In genomic region chr1:168287843-168288591, GRCm38 (mm10) we compare ENCODE assay signal across 8 mouse cellular contexts.
DNase-seq lines count a peak whose midpoint lies in the region; ATAC-seq and TF ChIP-seq lines count a peak whose summit lies in the region.

No protein-coding gene starts in this region.

- peaks cover 29% of the 10 kb centered on the region for H3K4me1 ChIP-seq in kidney, adult 2 months (ENCODE audit: control insufficient read depth, insufficient read depth, low read length)
- peaks cover 14% of the 10 kb centered on the region for H3K4me1 ChIP-seq in embryonic facial prominence, embryonic 11.5 days (ENCODE audit: control insufficient read depth, insufficient read depth, low read length)
- H3K4me1 ChIP-seq in heart, adult 2 months (ENCODE audit: control insufficient read depth, insufficient read depth, low read length): peaks cover 29% of the 10 kb centered on the region
- H3K4me1 ChIP-seq in intestine, embryonic 16.5 days (ENCODE audit: control insufficient read depth, insufficient read depth, low read length): peaks cover 32% of the 10 kb centered on the region
- H3K4me1 ChIP-seq in liver, embryonic 15.5 days (replicated peaks): peaks cover 82% of the 10 kb centered on the region
- peaks cover 70% of the 10 kb centered on the region for H3K4me1 ChIP-seq in neural tube, embryonic 11.5 days (ENCODE audit: control insufficient read depth, insufficient read depth, low read length)

- WGBS in kidney, adult 2 months: 55% methylated on average over 23 of the region's 23 CpGs
- WGBS in embryonic facial prominence, embryonic 11.5 days: 42% methylated on average over 23 of the region's 23 CpGs
- 7% methylated on average over 23 of the region's 23 CpGs for WGBS in heart, adult 2 months
- 29% methylated on average over 23 of the region's 23 CpGs for WGBS in intestine, embryonic 16.5 days
- 9% methylated on average over 23 of the region's 23 CpGs for WGBS in liver, embryonic 15.5 days (ENCODE audit: insufficient replicate concordance)
- WGBS in neural tube, embryonic 11.5 days: 46% methylated on average over 23 of the region's 23 CpGs

- ATAC-seq in embryonic facial prominence, embryonic 11.5 days (replicated peaks; ENCODE audit: insufficient number of reproducible peaks, low FRiP score, low TSS enrichment, low read depth): peak; percentile 11; the same call in 1 of the 2 replicates
- peak; percentile 81 for ATAC-seq in intestine, embryonic 16.5 days
- peak; percentile 95 for ATAC-seq in liver, embryonic 15.5 days (ENCODE audit: insufficient read depth)
- ATAC-seq in neural tube, embryonic 11.5 days (ENCODE audit: insufficient read depth, low FRiP score, low TSS enrichment): peak; percentile 46

- TF ChIP-seq CTCF in kidney, adult 2 months (conservative IDR thresholded peaks at IDR 0.05; ENCODE audit: insufficient read depth, insufficient read length, low read depth, low read length): no peak
- TF ChIP-seq CTCF in heart, adult 2 months (IDR thresholded peaks at IDR 0.05): no peak

- peak overlapping the region; percentile 4 for H3K9ac ChIP-seq in embryonic facial prominence, embryonic 11.5 days (replicated peaks; ENCODE audit: low read length)
- H3K9ac ChIP-seq in heart, adult 2 months (ENCODE audit: low read depth, low read length): peak overlapping the region; percentile 31
- no peak overlapping the region for H3K9ac ChIP-seq in intestine, embryonic 16.5 days (ENCODE audit: low read depth, low read length)
- peak overlapping the region; percentile 67 for H3K9ac ChIP-seq in liver, embryonic 15.5 days
- peak overlapping the region; percentile 41 for H3K9ac ChIP-seq in neural tube, embryonic 11.5 days (ENCODE audit: low read length)

- TF ChIP-seq EP300 in heart, adult 2 months (IDR thresholded peaks at IDR 0.05; ENCODE audit: insufficient read depth, low read depth, low read length): peak; percentile 66; the same call in 1 of the 2 replicates

- H3K27ac ChIP-seq in kidney, adult 2 months (ENCODE audit: insufficient read depth, low read depth, low read length): no peak overlapping the region
- H3K27ac ChIP-seq in embryonic facial prominence, embryonic 11.5 days (replicated peaks; ENCODE audit: low read depth, low read length): peak overlapping the region; percentile 48; the same call in 1 of the 2 replicates
- peak overlapping the region; percentile 74 for H3K27ac ChIP-seq in heart, adult 2 months
- peak overlapping the region; percentile 46 for H3K27ac ChIP-seq in intestine, embryonic 16.5 days (ENCODE audit: low read length)
- peak overlapping the region; percentile 96 for H3K27ac ChIP-seq in liver, embryonic 15.5 days (replicated peaks)
- peak overlapping the region; percentile 90 for H3K27ac ChIP-seq in neural tube, embryonic 11.5 days (ENCODE audit: low read depth, low read length)

- intact Hi-C loops in heart, adult 2 months (cut with DNase I): loop anchor here (5.0 kb wide), 5 partner anchors 41 to 144 kb away; partner anchors contain the start of gene Pbx1

- H3K36me3 ChIP-seq in kidney, adult 2 months (ENCODE audit: control insufficient read depth, insufficient read depth, low read length): no peaks in the 10 kb centered on the region
- H3K36me3 ChIP-seq in embryonic facial prominence, embryonic 11.5 days (replicated peaks; ENCODE audit: control insufficient read depth, insufficient read depth, low read depth, low read length): no peaks in the 10 kb centered on the region
- peaks cover 6% of the 10 kb centered on the region for H3K36me3 ChIP-seq in heart, adult 2 months (ENCODE audit: control insufficient read depth, insufficient read depth, low read length)
- H3K36me3 ChIP-seq in intestine, embryonic 16.5 days (ENCODE audit: control insufficient read depth, insufficient read depth, low read length): no peaks in the 10 kb centered on the region
- no peaks in the 10 kb centered on the region for H3K36me3 ChIP-seq in liver, embryonic 15.5 days (replicated peaks)
- H3K36me3 ChIP-seq in neural tube, embryonic 11.5 days (ENCODE audit: control insufficient read depth, insufficient read depth, low read length): no peaks in the 10 kb centered on the region

- no peak overlapping the region for H3K4me2 ChIP-seq in embryonic facial prominence, embryonic 11.5 days (ENCODE audit: low read depth, low read length)
- no peak overlapping the region for H3K4me2 ChIP-seq in intestine, embryonic 16.5 days (ENCODE audit: low read depth, low read length)
- H3K4me2 ChIP-seq in liver, embryonic 15.5 days: peak overlapping the region; percentile 79
- no peak overlapping the region for H3K4me2 ChIP-seq in neural tube, embryonic 11.5 days (ENCODE audit: low read depth)

- no peaks in the 10 kb centered on the region for H3K9me3 ChIP-seq in embryonic facial prominence, embryonic 11.5 days (replicated peaks; ENCODE audit: control insufficient read depth, low read length)
- no peaks in the 10 kb centered on the region for H3K9me3 ChIP-seq in intestine, embryonic 16.5 days (ENCODE audit: control insufficient read depth, low read length)
- H3K9me3 ChIP-seq in liver, embryonic 15.5 days (replicated peaks): no peaks in the 10 kb centered on the region
- no peaks in the 10 kb centered on the region for H3K9me3 ChIP-seq in neural tube, embryonic 11.5 days (ENCODE audit: control insufficient read depth, low read length)

- DNase-seq in kidney, postnatal 10 days: peak; percentile 41
- DNase-seq in kidney, adult 2 months: no peak
- peak; percentile 33 for DNase-seq in embryonic facial prominence, embryonic 11.5 days (ENCODE audit: low spot score)
- DNase-seq in heart, adult 2 months: peak; percentile 66 to 80
- peak; percentile 60 for DNase-seq in neural tube, embryonic 11.5 days (ENCODE audit: low spot score)
- no peak for DNase-seq in B cell, adult 2 months

- no peaks in the 10 kb centered on the region; the same call in 1 of the 2 replicates for H3K79me2 ChIP-seq in heart, adult 2 months (replicated peaks; ENCODE audit: control insufficient read depth, insufficient read depth, low read length)

- no peak overlapping the region for H3K4me3 ChIP-seq in kidney, adult 2 months (ENCODE audit: insufficient read depth, low read depth, low read length)
- H3K4me3 ChIP-seq in embryonic facial prominence, embryonic 11.5 days (ENCODE audit: low read depth, low read length): no peak overlapping the region
- peak overlapping the region; percentile 25; the same call in 1 of the 2 replicates for H3K4me3 ChIP-seq in heart, adult 2 months
- H3K4me3 ChIP-seq in intestine, embryonic 16.5 days (ENCODE audit: low read length): no peak overlapping the region
- H3K4me3 ChIP-seq in liver, embryonic 15.5 days (replicated peaks): peak overlapping the region; percentile 41
- H3K4me3 ChIP-seq in neural tube, embryonic 11.5 days (ENCODE audit: low read depth, low read length): no peak overlapping the region

- no peak for TF ChIP-seq POLR2A in kidney, adult 2 months (IDR thresholded peaks at IDR 0.05; ENCODE audit: low read depth, low read length)
- TF ChIP-seq POLR2A in heart, adult 2 months (IDR thresholded peaks at IDR 0.05; ENCODE audit: insufficient read depth, low read depth, low read length): no peak; the same call in 1 of the 2 replicates

- H3K27me3 ChIP-seq in kidney, adult 2 months (replicated peaks; ENCODE audit: control insufficient read depth, insufficient read depth, low read length): no peaks in the 10 kb centered on the region
- no peaks in the 10 kb centered on the region for H3K27me3 ChIP-seq in embryonic facial prominence, embryonic 11.5 days (ENCODE audit: control insufficient read depth, insufficient read depth, low read length)
- no peaks in the 10 kb centered on the region for H3K27me3 ChIP-seq in heart, adult 2 months (ENCODE audit: control insufficient read depth, insufficient read depth, low read length)
- H3K27me3 ChIP-seq in intestine, embryonic 16.5 days (replicated peaks; ENCODE audit: control insufficient read depth, insufficient read depth, low read length): no peaks in the 10 kb centered on the region
- H3K27me3 ChIP-seq in liver, embryonic 15.5 days: peaks cover 19% of the 10 kb centered on the region
- no peaks in the 10 kb centered on the region for H3K27me3 ChIP-seq in neural tube, embryonic 11.5 days (ENCODE audit: control insufficient read depth, insufficient read depth, low read length)

Comparison
In these comparisons a context has a peak if more than half of its experiments do, and no peak if none do; other contexts are left out.
1. DNase-seq: peak in kidney, postnatal 10 days (single experiment), embryonic facial prominence, embryonic 11.5 days (single experiment), heart, adult 2 months (2 of 2) and neural tube, embryonic 11.5 days (single experiment); none in kidney, adult 2 months (single experiment) and B cell, adult 2 months (0 of 2).
2. H3K4me3 ChIP-seq: peak in heart, adult 2 months (single experiment) and liver, embryonic 15.5 days (single experiment); none in kidney, adult 2 months (single experiment), embryonic facial prominence, embryonic 11.5 days (single experiment), intestine, embryonic 16.5 days (single experiment) and neural tube, embryonic 11.5 days (single experiment).
3. ATAC-seq: peak in every context shown above with its lines; median percentile 95 in liver, embryonic 15.5 days; 81 in intestine, embryonic 16.5 days; 46 in neural tube, embryonic 11.5 days; 11 in embryonic facial prominence, embryonic 11.5 days.